Mouse (Mus musculus) heart, postnatal 25 days (tissue): ENCODE results near the gene Arhgap15. TPM values are rescaled to one million over a fixed set of nuclear protein-coding genes. Genes with fewer than 3 reads are reported as not detected.

ENCODE experiments used
- DNase-seq: peaks from one replicate; pipeline ENCODE4 v3.0.0; 2022; ENCODE audit warnings: low spot score
- intact Hi-C: fragments of 180-260 bp; cut with DNase I; formaldehyde crosslinking; loops from one replicate; pipeline ENCODE4 v1.15.1; 2025
- total RNA-seq, 2 experiments: library from RNA; stranded (reverse); gene quantifications; 2 replicates each; pipeline ENCODE4 v1.2.3; 2021

Gene Arhgap15
- total RNA-seq, 2 experiments from 2014 or later: 0.42 to 0.92 TPM

GRCm38 (mm10) chr2:44257946-44258345 is 509.3 kb downstream of the Arhgap15 start:
- DNase-seq: no peak

DNA sequence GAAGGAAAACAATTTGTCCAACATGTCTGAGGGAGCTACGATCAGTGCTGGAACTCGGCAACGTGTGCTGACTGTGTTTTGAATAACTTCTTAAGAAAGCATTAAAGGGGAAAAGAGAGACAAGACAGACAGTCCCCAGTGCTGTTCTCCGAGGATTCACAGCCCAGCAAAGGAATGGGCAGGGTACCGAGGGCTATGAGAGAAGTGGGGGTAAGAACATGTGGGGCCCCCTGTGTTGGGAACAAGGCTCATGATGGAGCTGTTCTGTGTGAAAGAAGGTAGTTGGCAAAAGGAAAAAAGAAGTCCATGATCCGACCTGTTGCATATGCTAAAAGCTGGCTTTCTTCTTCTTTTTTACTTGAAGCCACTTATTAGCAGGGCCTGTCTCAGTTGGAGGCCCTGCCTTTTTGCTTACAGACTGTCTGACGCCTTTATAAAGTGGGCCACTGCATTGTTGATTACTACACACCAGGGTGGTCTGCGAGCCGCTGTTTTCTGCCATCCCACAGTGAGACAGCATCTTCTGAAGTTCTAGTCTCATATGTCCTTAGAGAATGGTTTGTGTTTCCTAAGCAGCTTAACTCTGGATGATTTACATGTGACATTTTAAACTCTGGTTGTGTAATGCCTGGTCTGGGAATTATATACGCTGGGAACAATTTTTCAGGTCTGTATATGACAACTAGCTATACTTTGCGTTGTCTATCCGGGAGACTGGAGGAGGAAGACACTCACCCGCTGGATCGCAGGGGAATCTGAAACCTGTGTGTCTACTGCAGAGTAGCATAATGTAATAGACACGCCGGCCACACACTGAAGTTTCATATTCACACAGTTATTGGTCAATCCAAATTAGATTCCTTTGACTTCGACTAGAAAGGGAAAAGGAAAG is 523.1 kb downstream of the Arhgap15 start:
- no peak for DNase-seq
- intact Hi-C loops: no loop called here

More at GRCm38 (mm10) chr2:44257946-44258345, 509.3 kb downstream of the Arhgap15 start:
- intact Hi-C loops: no loop called here

- no peak for DNase-seq
- intact Hi-C loops: no loop called here
Observed at GRCm38 (mm10) chr2:44272606-44273005, 524.0 kb downstream of the Arhgap15 start.

DNA sequence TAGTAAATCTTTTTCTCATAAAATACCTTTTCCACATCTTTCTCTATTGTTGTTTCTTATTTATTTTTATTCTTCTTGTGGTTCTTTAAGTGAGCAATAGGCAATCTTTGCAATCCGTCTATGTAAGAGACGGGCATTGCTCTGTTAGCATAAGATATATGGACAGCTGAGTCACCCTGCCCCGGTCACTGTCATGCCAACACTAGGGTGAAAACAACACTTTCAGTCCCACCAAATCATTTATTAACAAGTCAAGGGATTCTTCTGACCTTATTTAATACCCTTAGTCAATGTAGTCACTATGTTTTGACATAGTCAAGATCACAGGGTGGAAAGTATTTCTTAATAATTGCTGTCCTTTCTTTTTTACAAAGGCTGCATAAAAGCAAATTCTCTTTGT is 525.8 kb downstream of the Arhgap15 start:
- intact Hi-C loops: no loop called here
- DNase-seq: no peak

DNA sequence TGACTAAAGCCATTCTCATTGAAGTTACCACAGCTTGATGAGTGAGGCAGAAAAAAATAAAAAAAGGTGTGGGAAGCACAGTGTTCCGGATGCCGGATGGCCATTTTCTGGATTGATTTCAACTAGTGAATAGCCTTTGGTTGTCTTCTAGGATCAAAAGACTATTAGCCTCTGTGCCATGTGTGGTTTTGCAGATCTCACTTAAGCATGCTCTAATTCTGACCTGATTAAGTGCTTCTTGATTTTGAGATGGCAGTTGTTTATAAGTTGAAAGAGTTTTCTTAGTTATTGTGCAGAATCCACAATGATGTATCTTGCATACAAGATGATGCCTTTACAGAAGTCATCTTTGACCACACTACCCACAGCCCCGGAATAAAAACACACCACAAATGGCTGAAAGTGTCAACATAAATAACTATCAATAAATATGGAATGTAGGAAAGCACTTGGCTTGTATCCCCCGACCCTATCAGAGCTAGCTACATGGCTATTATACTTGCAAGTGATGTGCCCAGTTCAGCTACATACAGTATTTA is 537.6 kb downstream of the Arhgap15 start:
- no peak for DNase-seq
- intact Hi-C loops: no loop called here

GRCm38 (mm10) chr2:44299156-44299555 is 550.5 kb downstream of the Arhgap15 start:
- no peak for DNase-seq
- intact Hi-C loops: no loop called here

GRCm38 (mm10) chr2:44299909-44300308 is 551.3 kb downstream of the Arhgap15 start:
- intact Hi-C loops: no loop called here
- DNase-seq: no peak

DNA sequence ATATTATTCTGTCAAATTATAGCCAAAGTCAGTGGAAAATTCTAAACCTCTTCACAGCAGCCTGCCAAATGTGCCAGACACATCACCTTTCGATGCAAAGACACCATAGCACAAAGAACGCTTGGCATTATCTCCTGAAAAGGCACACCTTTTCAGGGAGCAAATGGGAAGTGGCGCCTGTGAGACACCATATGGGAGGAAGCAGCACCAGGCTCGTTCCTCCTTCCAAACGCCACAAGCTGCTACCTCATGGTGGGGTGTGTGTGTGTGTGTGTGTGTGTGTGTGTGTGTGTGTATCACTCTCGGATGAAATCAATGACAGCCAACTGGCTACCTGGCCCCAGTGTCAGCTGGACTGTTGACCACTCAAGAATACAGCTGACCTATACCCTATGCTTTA is 551.8 kb downstream of the Arhgap15 start:
- intact Hi-C loops: no loop called here
- no peak for DNase-seq

GRCm38 (mm10) chr2:44304261-44304970 is 555.8 kb downstream of the Arhgap15 start:
- no peak for DNase-seq
- intact Hi-C loops: no loop called here

DNA sequence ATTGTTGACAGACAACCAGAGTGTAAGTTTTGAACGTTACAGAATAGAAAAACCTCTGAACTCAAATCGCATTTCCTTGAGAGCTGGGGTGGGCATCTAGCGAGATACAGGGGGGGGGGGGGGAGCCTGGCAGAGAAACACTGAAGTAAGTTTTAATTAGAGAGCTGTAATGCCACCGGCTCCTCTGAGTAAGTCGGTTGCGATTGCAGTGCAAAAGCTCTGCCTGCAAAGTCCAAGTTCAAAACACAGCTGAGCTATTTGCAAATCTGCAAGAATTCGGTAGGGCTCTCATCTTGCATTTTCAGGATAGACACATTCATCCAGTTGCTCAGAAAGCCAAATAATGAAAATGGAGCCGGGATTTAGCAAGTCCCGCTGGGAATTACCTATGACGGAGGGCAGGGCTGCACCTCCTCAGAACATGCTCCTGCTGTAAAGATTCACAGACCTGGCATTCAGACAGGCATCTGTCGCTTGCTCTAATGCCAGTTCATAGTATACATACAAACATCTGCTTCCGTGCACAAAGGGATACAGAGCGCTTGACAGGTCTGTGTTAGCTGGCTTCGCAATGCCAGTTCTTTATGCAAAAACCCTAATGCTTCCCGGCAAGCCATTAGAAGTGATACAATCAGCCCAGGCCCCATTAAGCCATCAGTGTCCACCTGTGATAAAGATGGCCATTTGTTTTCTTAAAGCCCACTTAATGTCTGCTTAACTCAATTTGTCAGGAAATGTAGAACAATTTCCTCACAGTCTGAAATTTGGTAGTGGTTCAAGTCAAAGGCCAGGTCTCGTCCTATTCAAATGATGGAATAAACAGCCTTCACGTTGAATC is 556.6 kb downstream of the Arhgap15 start:
- intact Hi-C loops: no loop called here
- no peak for DNase-seq

DNA sequence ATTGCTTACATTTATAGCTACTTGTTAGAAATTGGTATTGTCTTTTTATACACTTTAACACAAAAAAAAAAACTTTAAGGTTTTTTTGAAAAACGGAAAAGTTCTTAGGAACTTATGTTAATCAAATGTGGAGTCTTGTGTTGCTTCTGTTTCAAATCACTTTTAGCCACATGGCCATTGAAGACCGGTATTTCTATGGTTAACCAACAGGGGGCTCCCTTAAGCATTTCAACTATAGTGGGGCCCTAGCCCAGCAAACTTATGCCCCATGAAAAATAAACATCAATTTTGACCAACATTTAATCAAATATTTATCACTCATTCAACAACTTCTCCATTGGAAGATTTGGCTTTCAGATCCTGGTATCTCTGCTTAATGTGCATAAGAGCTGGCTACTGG is 557.5 kb downstream of the Arhgap15 start:
- intact Hi-C loops: no loop called here
- DNase-seq: no peak

- DNase-seq: no peak
- intact Hi-C loops: no loop called here
Observed at GRCm38 (mm10) chr2:44309124-44309523, 560.5 kb downstream of the Arhgap15 start.

- intact Hi-C loops: no loop called here
- no peak for DNase-seq
Observed at GRCm38 (mm10) chr2:44309556-44309955, 560.9 kb downstream of the Arhgap15 start.

DNA sequence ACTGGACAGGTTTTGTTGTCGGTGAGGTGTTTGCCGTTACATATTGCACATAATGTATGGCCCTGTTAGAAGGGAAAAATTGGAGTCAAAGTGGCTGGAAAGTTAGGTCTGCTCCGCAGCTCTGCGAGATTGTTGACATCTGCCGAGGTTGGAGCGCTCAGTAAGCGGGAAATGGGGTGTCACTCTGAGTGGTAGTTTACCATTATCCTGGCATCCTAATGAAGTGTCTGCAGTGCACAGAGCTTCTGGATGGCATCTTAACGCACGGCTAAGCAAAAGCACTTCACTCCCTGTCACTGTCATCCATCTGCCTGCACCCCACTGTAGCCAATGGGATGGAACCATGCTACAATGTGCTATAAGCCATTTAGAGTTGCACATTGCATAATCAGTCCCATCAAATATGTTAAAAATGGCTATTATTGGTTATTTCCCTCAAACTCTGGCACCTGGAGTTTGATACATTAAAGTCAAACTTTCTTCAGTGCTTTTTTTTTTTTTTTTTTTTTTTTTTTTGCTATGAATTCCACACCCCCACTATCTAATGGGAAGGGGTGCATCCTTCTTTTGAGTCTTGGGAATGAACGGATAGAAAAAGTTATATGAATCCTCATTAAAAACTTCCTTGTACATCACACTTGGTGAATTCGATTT is 561.6 kb downstream of the Arhgap15 start:
- intact Hi-C loops: no loop called here
- no peak for DNase-seq

GRCm38 (mm10) chr2:44311216-44311615 is 562.6 kb downstream of the Arhgap15 start:
- no peak for DNase-seq
- intact Hi-C loops: no loop called here

- intact Hi-C loops: no loop called here
- DNase-seq: no peak
Observed at GRCm38 (mm10) chr2:44313573-44313972, 564.9 kb downstream of the Arhgap15 start.

- DNase-seq: no peak
Observed at GRCm38 (mm10) chr2:44318436-44318835, 569.8 kb downstream of the Arhgap15 start.

DNA sequence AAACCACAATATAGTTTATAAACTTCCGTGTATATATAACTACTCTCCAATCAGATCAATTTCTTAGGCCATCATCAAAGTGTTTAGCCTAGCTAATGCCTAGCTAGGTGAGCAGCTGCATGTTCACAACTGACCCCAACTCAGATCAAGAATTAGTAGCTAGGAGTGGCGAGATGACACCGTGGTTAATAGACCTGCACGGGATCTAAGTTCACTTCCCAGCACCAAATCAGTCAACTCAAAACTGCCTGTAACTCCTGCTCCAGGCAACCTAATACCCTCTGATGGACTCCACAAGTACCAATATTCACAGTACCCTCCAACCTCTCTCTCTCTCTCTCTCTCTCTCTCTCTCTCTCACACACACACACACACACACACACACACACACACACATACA is 570.9 kb downstream of the Arhgap15 start:
- intact Hi-C loops: no loop called here
- no peak for DNase-seq

More at GRCm38 (mm10) chr2:44318436-44318835, 569.8 kb downstream of the Arhgap15 start:
- intact Hi-C loops: no loop called here

GRCm38 (mm10) chr2:44323813-44324212 is 575.2 kb downstream of the Arhgap15 start:
- intact Hi-C loops: no loop called here

DNA sequence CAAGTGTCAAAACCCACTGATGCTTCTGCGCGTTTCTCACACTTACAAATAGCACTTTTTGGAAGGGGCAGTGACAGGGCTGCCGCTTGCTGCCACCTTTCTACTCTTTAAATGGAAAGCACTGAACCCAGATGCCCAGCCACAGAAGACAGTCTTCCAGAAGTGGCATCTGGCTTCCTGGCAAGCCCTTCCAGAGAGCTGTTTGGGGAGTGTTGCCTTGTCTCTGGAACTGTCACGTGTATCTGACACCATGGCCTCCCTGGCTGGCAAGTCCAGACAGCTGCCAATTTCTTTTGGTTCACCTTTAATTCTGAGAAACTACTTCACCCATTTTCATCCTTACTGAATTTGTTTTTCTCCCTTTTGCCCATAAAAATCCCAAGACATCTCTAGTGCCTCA is 584.7 kb downstream of the Arhgap15 start:
- no peak for DNase-seq
- intact Hi-C loops: no loop called here

More at GRCm38 (mm10) chr2:44323813-44324212, 575.2 kb downstream of the Arhgap15 start:
- DNase-seq: no peak
